Mouse (Mus musculus): Measurements from ENCODE around the gene Adora2a.
"Not testable (repeated sequence)": the region's sequence is repeated elsewhere in the genome, so short reads cannot be mapped to it uniquely, and the experiment has no call there.

Adora2a gene

GRCm38 (mm10) chr10:75314190-75314980, 2.3 kb upstream of the Adora2a start:
- DNase-seq (ENCODE audit: low read depth, low spot score), result no peak

- DNase-seq (ENCODE audit: low read depth, low spot score), result no peak
Measured at GRCm38 (mm10) chr10:75315756-75316155, 921 bp upstream of the Adora2a start.

- no peak for DNase-seq (ENCODE audit: low read depth, low spot score)
Measured at GRCm38 (mm10) chr10:75316472-75316871, 205 bp upstream of the Adora2a start.

GRCm38 (mm10) chr10:75316908-75317761, 458 bp downstream of the Adora2a start:
- DNase-seq (ENCODE audit: low read depth, low spot score), result peak; percentile 44

GRCm38 (mm10) chr10:75318206-75318605, 1.5 kb downstream of the Adora2a start:
- DNase-seq (ENCODE audit: low read depth, low spot score), result no peak

- DNase-seq (ENCODE audit: low read depth, low spot score), result peak; percentile 31
Measured at GRCm38 (mm10) chr10:75320321-75320720, 3.6 kb downstream of the Adora2a start.

- no peak for DNase-seq (ENCODE audit: low read depth, low spot score)
Measured at GRCm38 (mm10) chr10:75322966-75323365, 6.3 kb downstream of the Adora2a start.

GRCm38 (mm10) chr10:75323986-75324385, 7.3 kb downstream of the Adora2a start:
- no peak for DNase-seq (ENCODE audit: low read depth, low spot score)

- no peak for DNase-seq (ENCODE audit: low read depth, low spot score)
Measured at GRCm38 (mm10) chr10:75324391-75324790, 7.7 kb downstream of the Adora2a start.

GRCm38 (mm10) chr10:75325821-75326220, 9.1 kb downstream of the Adora2a start:
- DNase-seq (ENCODE audit: low read depth, low spot score), result no peak

GRCm38 (mm10) chr10:75326553-75326952, 9.9 kb downstream of the Adora2a start:
- peak; percentile 91 for DNase-seq (ENCODE audit: low read depth, low spot score)

- DNase-seq (ENCODE audit: low read depth, low spot score), result no peak
Measured at GRCm38 (mm10) chr10:75327081-75327480, 10.4 kb downstream of the Adora2a start.

- DNase-seq (ENCODE audit: low read depth, low spot score), result no peak
Measured at GRCm38 (mm10) chr10:75328201-75328704, 11.6 kb downstream of the Adora2a start.

- no peak for DNase-seq (ENCODE audit: low read depth, low spot score)
Measured at GRCm38 (mm10) chr10:75332268-75332667, 15.6 kb downstream of the Adora2a start.

GRCm38 (mm10) chr10:75333176-75333776, 16.6 kb downstream of the Adora2a start:
- DNase-seq (ENCODE audit: low read depth, low spot score), result no peak

- DNase-seq (ENCODE audit: low read depth, low spot score), result no peak
Measured at GRCm38 (mm10) chr10:75334175-75334574, 17.5 kb downstream of the Adora2a start.

- DNase-seq (ENCODE audit: low read depth, low spot score), result no peak
Measured at GRCm38 (mm10) chr10:75335075-75335474, 18.4 kb downstream of the Adora2a start.

- DNase-seq (ENCODE audit: low read depth, low spot score), result no peak
Measured at GRCm38 (mm10) chr10:75337231-75337630, 20.6 kb downstream of the Adora2a start.

GRCm38 (mm10) chr10:75338852-75339251, 22.2 kb downstream of the Adora2a start:
- DNase-seq (ENCODE audit: low read depth, low spot score), result no peak

- no peak for DNase-seq (ENCODE audit: low read depth, low spot score)
Measured at GRCm38 (mm10) chr10:75339377-75339776, 22.7 kb downstream of the Adora2a start.

GRCm38 (mm10) chr10:75341936-75342335, 25.3 kb downstream of the Adora2a start:
- DNase-seq (ENCODE audit: low read depth, low spot score), result no peak

- DNase-seq (ENCODE audit: low read depth, low spot score), result not testable (repeated sequence)
Measured at GRCm38 (mm10) chr10:75344563-75344962, 27.9 kb downstream of the Adora2a start.

All from A20 (cell line).